Mouse (Mus musculus) kidney, embryonic 14.5 days (tissue): ENCODE data around the gene Xylb. TPM values are rescaled to one million over a fixed set of nuclear protein-coding genes. Genes with fewer than 3 reads are reported as not detected.
"Not testable (repeated sequence)": the region's sequence is repeated elsewhere in the genome, so short reads cannot be mapped to it uniquely, and the experiment has no call there.

Source experiments
- ATAC-seq: fragments of 200-750 bp; cut with Nextera tagmentation; 2 replicates; pipeline ENCODE4 v1.8.0; 2017; ENCODE audit warnings: moderate number of reproducible peaks, mild to moderate bottlenecking, moderate TSS enrichment, moderate library complexity; ENCODE audit not compliant: low FRiP score, low TSS enrichment
- H3K27ac ChIP-seq: fragments of 300-500 bp; sonication (generic); 2 replicates; pipeline ENCODE4 v1.5.1; 2014; ENCODE audit warnings: low read depth, mild to moderate bottlenecking, low read length, moderate library complexity, mixed read lengths
- H3K27me3 ChIP-seq: fragments of 300-500 bp; sonication (generic); 2 replicates; pipeline ENCODE4 v1.6.1; 2014; ENCODE audit warnings: mild to moderate bottlenecking, low read length; ENCODE audit not compliant: control insufficient read depth, insufficient read depth
- H3K36me3 ChIP-seq: fragments of 300-500 bp; sonication (generic); 2 replicates; pipeline ENCODE4 v1.6.1; 2014; ENCODE audit warnings: low read length, mixed read lengths; ENCODE audit not compliant: control insufficient read depth, insufficient read depth
- H3K4me1 ChIP-seq: fragments of 300-500 bp; sonication (generic); 2 replicates; pipeline ENCODE4 v1.6.1; 2014; ENCODE audit warnings: low read length, mixed read lengths; ENCODE audit not compliant: control insufficient read depth, insufficient read depth
- H3K4me2 ChIP-seq: fragments of 300-500 bp; sonication (generic); replicated peaks from 2 replicates; pipeline ENCODE4 v1.6.1; 2014; ENCODE audit warnings: low read depth, mild to moderate bottlenecking, low read length
- H3K4me3 ChIP-seq: fragments of 300-500 bp; sonication (generic); 2 replicates; pipeline ENCODE4 v1.5.1; 2014; ENCODE audit warnings: mild to moderate bottlenecking, low read length
- H3K9ac ChIP-seq: fragments of 300-500 bp; sonication (generic); 2 replicates; pipeline ENCODE4 v1.6.1; 2014; ENCODE audit warnings: low read depth, mild to moderate bottlenecking, low read length, moderate library complexity
- H3K9me3 ChIP-seq: fragments of 300-500 bp; sonication (generic); 2 replicates; pipeline ENCODE4 v1.6.1; 2016; ENCODE audit warnings: low read length; ENCODE audit not compliant: control insufficient read depth
- WGBS: fragments of 180-500 bp; shearing (Covaris S2); extraction: QIAGEN DNeasy Blood & Tissue Kit; methylation state at CpG from one replicate; pipeline ENCODE4 v1.1.7; 2014; 5-methylcytosine and 5-hydroxymethylcytosine counted together
- polyA plus RNA-seq: library from polyadenylated mRNA; unstranded; fragments of >200 nt; fragmentation: Nextera tagmentation; extraction: Ambion mirVana; gene quantifications from 2 replicates; pipeline ENCODE4 v1.2.1, GENCODE M21; 2014

Xylb gene
- polyA plus RNA-seq, 1 experiment from 2014 or later, result 17.9 TPM

DNA sequence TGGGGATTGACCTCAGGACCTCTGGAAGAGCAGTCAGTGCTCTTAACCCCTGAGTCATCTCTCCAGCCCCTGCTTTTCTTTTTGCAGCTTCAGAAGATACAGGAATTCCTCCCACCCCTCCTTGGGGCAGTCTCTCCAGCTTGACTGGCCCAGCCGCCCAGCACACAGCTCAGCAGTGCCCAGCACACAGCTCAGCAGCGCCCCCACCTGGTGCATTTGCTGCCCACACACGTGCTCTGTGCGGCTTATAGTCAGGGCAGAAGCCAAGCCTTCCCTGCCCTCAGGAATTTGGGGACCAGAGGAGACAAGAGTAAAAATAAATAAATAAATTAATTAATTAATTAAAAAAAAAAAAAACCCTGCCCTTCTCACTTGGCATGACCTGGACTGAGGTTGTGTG is 5.1 kb upstream of the Xylb start:
- peaks cover 30% of the 10 kb centered on the region for H3K36me3 ChIP-seq
- no peak overlapping the region for H3K4me2 ChIP-seq
- 39% methylated on average over 4 of the region's 4 CpGs for WGBS
- H3K9me3 ChIP-seq, result no peaks in the 10 kb centered on the region
- H3K27ac ChIP-seq, result no peak overlapping the region
- no peaks in the 10 kb centered on the region for H3K27me3 ChIP-seq
- H3K4me3 ChIP-seq, result no peak overlapping the region
- H3K9ac ChIP-seq, result no peak overlapping the region
- peak; percentile 78 for ATAC-seq
- H3K4me1 ChIP-seq, result no peaks in the 10 kb centered on the region; the same call in 1 of the 2 replicates

DNA sequence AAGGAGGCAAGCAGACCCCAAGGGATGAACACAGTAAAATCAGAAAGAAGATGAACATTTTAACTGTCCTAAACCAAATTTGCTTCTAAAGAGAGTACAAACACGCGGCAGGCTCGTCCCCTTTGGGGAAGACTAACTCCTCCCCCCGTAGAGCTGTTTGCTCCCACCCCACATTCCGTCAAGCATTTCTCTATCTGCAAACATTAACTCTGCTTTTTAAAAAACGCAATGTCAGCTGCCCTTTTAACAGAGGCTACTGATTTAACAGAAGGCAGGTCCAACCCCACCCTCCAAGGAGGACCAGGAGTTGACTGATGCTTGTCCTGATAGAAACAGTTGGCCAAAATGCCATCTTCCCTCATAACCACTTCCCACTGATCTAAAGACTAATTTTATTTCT is 3.3 kb upstream of the Xylb start:
- H3K4me2 ChIP-seq, result no peak overlapping the region
- H3K4me1 ChIP-seq, result peaks cover 4% of the 10 kb centered on the region; the same call in 1 of the 2 replicates
- ATAC-seq, result no peak
- 79% methylated on average over 6 of the region's 6 CpGs for WGBS
- H3K9me3 ChIP-seq, result no peaks in the 10 kb centered on the region
- H3K4me3 ChIP-seq, result no peak overlapping the region
- no peak overlapping the region for H3K9ac ChIP-seq
- no peak overlapping the region for H3K27ac ChIP-seq
- no peaks in the 10 kb centered on the region for H3K27me3 ChIP-seq
- H3K36me3 ChIP-seq, result peaks cover 14% of the 10 kb centered on the region

DNA sequence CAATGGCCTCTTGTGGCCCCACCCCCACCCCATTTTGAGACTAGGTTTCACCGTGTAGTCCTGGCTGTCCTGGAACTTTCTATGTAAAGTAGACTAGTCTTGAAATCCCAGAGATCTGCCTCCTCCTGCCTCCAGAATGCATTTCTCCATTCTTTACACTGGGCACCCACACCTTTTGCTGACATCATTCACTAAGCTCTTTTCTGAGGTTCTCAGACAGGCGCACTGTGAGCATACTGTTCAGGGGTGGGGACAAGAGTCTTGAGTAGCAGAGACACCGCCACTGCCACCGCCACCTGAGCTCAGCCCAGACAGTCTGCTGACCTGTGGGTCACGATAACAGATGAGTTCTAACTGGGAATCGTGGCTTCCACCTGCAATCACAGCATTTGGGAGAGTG is 1.2 kb upstream of the Xylb start:
- H3K4me1 ChIP-seq, result peaks cover 4% of the 10 kb centered on the region; the same call in 1 of the 2 replicates
- peaks cover 6% of the 10 kb centered on the region for H3K36me3 ChIP-seq
- 47% methylated on average over 6 of the region's 6 CpGs for WGBS
- H3K9me3 ChIP-seq, result no peaks in the 10 kb centered on the region
- ATAC-seq, result no peak
- H3K4me2 ChIP-seq, result no peak overlapping the region
- no peak overlapping the region for H3K27ac ChIP-seq
- no peaks in the 10 kb centered on the region for H3K27me3 ChIP-seq
- H3K9ac ChIP-seq, result no peak overlapping the region
- H3K4me3 ChIP-seq, result no peak overlapping the region

DNA sequence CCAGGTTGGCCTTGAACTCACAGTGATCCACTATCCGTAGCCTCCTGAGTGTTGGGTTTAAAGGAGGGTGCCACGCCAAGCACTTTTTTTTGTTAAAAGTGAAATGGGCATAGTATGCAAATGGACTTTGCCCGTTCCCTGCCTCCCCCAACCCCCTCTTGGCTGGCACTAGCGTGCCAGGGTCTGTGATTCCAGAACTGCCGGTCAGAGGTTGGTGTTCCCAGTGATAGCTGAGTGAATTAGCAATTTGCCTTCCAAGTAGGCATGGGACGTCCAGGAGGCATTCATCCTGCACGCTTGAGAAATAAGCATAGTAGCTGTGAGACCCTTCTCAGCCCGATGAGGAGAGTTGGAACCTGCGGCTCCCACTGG is 863 bp downstream of the Xylb start:
- H3K4me1 ChIP-seq, result 0 out of 2 replicates have a peak, but pooled peaks cover 4% of the 10 kb centered on the region
- no peaks in the 10 kb centered on the region for H3K9me3 ChIP-seq
- no peaks in the 10 kb centered on the region for H3K36me3 ChIP-seq
- 48% methylated on average over 9 of the region's 9 CpGs for WGBS
- peak overlapping the region; percentile 90 for H3K4me2 ChIP-seq
- peak overlapping the region; percentile 72 for H3K4me3 ChIP-seq
- H3K27me3 ChIP-seq, result no peaks in the 10 kb centered on the region
- no peak for ATAC-seq
- H3K27ac ChIP-seq, result no peak overlapping the region
- peak overlapping the region; percentile 77; the same call in 1 of the 2 replicates for H3K9ac ChIP-seq

DNA sequence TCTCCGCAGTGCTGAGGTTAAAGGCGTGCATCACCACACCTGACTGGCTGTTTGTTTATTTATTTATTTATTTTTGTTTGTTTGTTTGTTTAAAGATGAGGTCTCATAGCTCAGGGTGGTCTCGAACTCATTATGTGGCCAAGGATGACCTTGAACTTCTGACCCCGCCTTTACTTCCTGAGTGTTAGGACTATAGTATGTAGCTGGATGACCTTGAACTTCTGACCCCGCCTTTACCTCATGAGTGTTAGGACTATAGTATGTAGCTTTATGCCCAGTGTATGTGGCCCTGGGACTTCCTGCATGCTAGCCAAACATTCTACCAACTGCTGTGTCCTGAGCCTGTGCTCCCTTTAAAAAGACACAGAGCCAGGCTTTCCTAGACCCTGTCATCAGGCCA is 4.2 kb downstream of the Xylb start:
- no peaks in the 10 kb centered on the region for H3K36me3 ChIP-seq
- peaks cover 6% of the 10 kb centered on the region; the same call in 1 of the 2 replicates for H3K4me1 ChIP-seq
- H3K27ac ChIP-seq, result no peak overlapping the region
- H3K9ac ChIP-seq, result no peak overlapping the region
- H3K27me3 ChIP-seq, result no peaks in the 10 kb centered on the region
- 92% methylated on average over 5 of the region's 5 CpGs for WGBS
- no peak for ATAC-seq
- H3K4me3 ChIP-seq, result no peak overlapping the region
- no peak overlapping the region for H3K4me2 ChIP-seq
- no peaks in the 10 kb centered on the region for H3K9me3 ChIP-seq

DNA sequence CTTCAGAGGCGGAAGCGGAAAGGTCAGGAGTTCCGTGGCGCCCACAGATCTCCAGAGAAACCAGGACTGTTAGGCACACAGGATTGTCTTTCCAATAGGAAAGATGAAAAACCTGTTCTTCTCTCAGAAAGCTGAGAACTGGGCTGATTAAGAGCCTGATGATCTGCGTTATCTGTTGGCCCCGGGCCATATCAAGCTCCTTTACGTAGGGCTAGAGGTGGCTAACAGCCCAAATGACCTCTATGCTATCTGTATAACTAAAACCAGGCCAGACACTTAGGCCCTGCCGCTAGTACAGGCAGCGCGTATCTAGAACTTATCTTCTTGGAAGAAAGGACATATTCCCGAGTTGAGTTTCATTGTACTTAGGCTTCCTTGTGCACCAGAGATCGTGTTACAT is 6.0 kb downstream of the Xylb start:
- no peaks in the 10 kb centered on the region for H3K9me3 ChIP-seq
- WGBS, result 79% methylated on average over 12 of the region's 12 CpGs
- H3K9ac ChIP-seq, result no peak overlapping the region
- no peaks in the 10 kb centered on the region for H3K27me3 ChIP-seq
- peaks cover 3% of the 10 kb centered on the region; the same call in 1 of the 2 replicates for H3K4me1 ChIP-seq
- ATAC-seq, result no peak
- no peaks in the 10 kb centered on the region; the same call in 1 of the 2 replicates for H3K36me3 ChIP-seq
- no peak overlapping the region for H3K4me3 ChIP-seq
- H3K4me2 ChIP-seq, result no peak overlapping the region
- no peak overlapping the region for H3K27ac ChIP-seq

DNA sequence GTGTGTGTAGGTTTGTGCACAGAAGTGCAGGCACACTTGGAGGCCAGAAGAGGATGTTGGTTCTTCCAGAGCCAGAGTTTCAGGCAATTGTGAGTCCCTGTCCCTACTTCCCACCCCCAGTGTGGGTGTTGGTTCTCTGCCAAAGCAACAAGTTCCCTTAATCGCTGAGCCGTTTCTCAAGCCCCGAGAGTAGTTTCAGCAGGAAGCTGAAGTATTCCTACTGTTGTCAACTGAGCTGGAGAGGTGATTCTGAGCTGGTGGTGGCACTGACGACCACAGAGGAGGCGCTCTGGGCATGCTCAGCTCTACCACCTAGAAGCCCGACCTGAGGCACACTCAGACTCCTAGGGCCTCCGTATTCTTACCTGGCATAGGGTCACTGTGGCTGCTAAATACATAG is 8.1 kb downstream of the Xylb start, which contains the start of gene Slc22a14:
Gene Slc22a14 (minus strand): TSS at position 270 of the 400 bp plus-strand sequence.
- Histone ChIP-seq H3K9ac (no peak within 1 kb of the TSS), H3K4me1 (peaks cover 3% of the 10 kb centered on the region; the same call in 1 of the 2 replicates), H3K27ac (no peak within 1 kb of the TSS), H3K27me3 (no peaks in the 10 kb centered on the region), H3K4me3 (no peak within 1 kb of the TSS), H3K4me2 (no peak within 1 kb of the TSS), H3K36me3 (no peaks in the 10 kb centered on the region; the same call in 1 of the 2 replicates), H3K9me3 (no peaks in the 10 kb centered on the region)
- no peak for ATAC-seq
- WGBS, result 53% methylated on average over 7 of the region's 7 CpGs

DNA sequence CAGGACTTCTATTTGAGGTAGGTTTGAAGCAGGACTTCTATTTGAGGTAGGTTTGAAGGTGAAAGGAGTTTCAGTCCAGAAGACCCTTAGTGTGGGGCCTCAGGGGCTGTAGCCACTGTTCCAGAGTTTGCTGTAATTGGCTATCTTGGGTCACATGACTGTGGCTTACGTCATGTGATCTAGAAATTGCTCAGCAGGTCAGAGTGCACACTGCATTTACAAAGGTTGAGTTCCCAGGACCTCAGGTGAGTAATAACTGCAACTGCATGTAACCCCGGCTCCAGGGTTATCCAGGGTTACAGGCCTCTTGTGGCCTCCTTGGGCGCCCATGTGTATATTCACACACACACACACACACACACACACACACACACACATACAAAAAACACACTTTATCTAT is 11.2 kb downstream of the Xylb start:
- Histone ChIP-seq H3K36me3 (no peaks in the 10 kb centered on the region; the same call in 1 of the 2 replicates), H3K4me1 (peaks cover 3% of the 10 kb centered on the region; the same call in 1 of the 2 replicates), H3K9me3 (no peaks in the 10 kb centered on the region), H3K9ac (no peak overlapping the region), H3K4me2 (no peak overlapping the region), H3K27ac (no peak overlapping the region), H3K27me3 (no peaks in the 10 kb centered on the region), H3K4me3 (no peak overlapping the region)
- WGBS, result 91% methylated on average over 3 of the region's 3 CpGs
- ATAC-seq, result no peak

DNA sequence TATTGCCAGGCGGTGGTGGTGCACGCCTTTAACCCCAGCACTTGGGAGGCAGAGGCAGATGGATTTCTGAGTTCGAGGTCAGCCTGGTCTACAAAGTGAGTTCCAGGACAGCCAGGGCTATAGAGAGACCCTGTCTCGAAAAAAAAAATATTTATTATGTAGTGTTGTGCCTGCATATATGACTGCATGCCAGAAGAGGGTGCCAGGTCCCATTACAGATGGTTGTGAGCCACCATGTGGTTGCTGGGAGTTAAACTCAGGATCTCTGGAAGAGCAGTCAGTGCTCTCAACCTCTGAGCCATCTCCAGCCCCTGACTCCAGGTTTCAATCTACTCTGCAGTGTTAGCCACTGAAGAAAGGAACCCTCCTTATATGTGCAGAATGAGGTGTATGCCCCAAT is 13.6 kb downstream of the Xylb start:
- H3K9me3 ChIP-seq, H3K4me2 ChIP-seq, H3K27me3 ChIP-seq, H3K9ac ChIP-seq, H3K4me1 ChIP-seq, H3K36me3 ChIP-seq, H3K4me3 ChIP-seq, H3K27ac ChIP-seq, ATAC-seq: not testable (repeated sequence)
- 85% methylated on average over 4 of the region's 4 CpGs for WGBS
